Mouse (Mus musculus): ENCODE data around the gene Nedd8.

The Nedd8 gene

DNA sequence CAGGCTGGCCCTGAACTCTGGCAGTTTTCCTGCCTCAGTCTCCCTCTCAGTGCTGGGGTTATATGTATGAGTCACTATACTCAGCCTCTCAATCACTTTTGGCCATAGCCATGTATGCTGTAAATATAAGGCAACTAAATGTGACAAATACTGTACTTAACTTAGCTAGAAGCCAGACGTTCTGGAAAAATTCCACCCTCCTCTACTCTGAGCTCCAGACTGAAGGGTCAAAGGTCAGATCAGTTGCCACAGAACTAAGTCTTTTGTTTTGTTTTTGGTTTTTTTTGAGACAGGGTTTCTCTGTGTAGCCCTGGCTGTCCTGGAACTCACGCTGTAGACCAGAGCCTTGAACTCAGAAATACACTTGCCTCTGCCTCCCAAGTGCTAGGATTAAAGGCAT is 56.0 kb downstream of the Nedd8 start:
- DNase-seq (ENCODE audit: inconsistent ontology term) = no peak

DNA sequence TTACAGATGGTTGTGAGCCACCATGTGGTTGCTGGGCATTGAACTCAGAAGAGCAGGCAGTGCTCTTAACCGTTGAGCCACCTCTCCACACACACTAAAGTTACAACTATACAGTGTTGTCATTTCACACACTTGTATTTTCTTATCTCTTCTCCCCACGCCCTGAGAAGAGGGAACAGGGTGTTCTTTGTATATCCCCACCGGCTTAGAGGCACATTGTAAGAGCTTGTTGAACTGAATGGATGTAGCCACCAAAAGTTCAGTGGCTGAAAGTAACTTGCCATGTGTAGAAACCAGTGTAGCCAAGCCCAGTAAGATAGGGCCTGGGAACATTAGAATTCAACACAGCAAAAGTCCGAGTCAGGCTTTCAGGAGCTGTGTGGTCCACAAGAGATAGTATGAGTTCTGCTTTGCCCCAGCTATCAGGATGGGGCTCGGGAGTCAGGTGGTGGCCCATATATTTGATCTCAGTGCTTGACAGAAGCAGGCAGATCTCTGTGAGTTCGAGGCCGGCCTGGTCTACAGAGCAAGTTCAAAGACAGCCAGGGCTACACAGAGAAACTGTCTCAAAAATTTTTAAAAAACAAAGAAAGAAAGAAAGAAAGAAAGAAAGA is 57.3 kb downstream of the Nedd8 start:
- DNase-seq (ENCODE audit: inconsistent ontology term) = no peak

DNA sequence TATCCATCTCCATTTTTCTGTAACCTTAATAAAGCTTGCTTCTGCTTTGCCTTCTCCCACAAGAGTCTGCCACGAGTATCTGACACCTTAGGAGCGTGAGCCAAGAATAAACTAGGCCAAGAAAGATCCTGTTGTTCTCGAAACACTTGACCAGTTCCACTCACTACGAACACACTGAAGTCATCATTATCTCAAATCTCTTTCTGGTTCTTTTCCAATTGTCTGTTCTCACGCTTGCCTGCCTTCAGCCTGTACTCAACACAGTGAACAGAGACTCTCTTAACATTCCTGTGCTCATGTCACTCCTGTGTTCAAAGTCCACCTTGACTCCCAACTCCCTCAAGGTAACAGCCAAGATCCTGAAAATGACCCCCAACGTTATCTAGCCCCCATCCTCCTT is 58.6 kb downstream of the Nedd8 start:
- DNase-seq (ENCODE audit: inconsistent ontology term) = no peak

All from Muller cell, postnatal 12 days (primary cell).